Mouse (Mus musculus) olfactory bulb, adult 2 months (tissue): ENCODE data around the gene 1110017D15Rik.

Experiments used
- CTCF ChIP-seq: fragments of 200-500 bp; IDR thresholded peaks from 2 replicates; pipeline ENCODE4 v1.5.1; 2012; ENCODE audit warnings: low read depth, mild to moderate bottlenecking, low read length, moderate library complexity; ENCODE audit not compliant: insufficient read depth
- POLR2A ChIP-seq: fragments of 200-500 bp; IDR thresholded peaks from 2 replicates; pipeline ENCODE4 v1.6.1; 2012; ENCODE audit warnings: mild to moderate bottlenecking, low read depth, low read length, moderate library complexity; ENCODE audit not compliant: insufficient read depth

DNA sequence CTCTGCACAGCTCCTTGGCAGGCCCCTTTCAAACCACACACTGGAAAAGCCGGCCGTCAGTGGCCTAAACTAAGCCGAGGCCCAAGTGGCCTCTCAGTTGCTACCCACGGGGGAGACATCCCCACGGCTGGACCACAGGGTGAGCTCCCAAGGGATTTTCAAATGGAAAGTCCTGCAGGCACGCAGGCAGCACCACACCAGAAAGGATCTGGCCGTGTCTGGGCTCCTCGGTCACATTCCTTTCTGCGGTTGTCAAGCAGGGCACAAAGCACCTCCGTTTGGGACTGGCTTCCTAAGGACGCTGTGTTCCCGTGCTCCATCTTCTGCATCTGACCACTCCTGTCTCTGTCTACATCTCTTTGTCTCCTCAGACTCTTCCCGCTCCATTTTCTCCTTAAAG lies 9.9 kb upstream of the 1110017D15Rik start:
- TF ChIP-seq CTCF (no peak), POLR2A (no peak)
